Mouse (Mus musculus): ENCODE data around the gene Dexi.

- TF ChIP-seq CTCF (IDR thresholded peaks at IDR 0.05; ENCODE audit: extremely low read depth, insufficient read length, insufficient replicate concordance, low read depth, low read length) (no peak), POLR2A (IDR thresholded peaks at IDR 0.05; ENCODE audit: low read depth, low read length) (no peak)
Measured at GRCm38 (mm10) chr16:10523650-10524049, 19.2 kb downstream of the Dexi start.
